Mouse (Mus musculus) midbrain, embryonic 12.5 days (tissue): ENCODE measurements at regions not wholly inside any gene's neighbourhood (a gene's known extent, or its start where the extent isn't known, plus 50 kb on each side); places are given as distances from the start of the nearest gene placed in this dataset.

ENCODE experiments used
- ATAC-seq: fragments of 200-750 bp; cut with Nextera tagmentation; 2 replicates; pipeline ENCODE4 v1.8.0; 2017; ENCODE audit warnings: low read depth, moderate TSS enrichment, moderate library complexity; ENCODE audit not compliant: low FRiP score
- H3K27ac ChIP-seq: fragments of 300-500 bp; sonication (generic); replicated peaks from 2 replicates; pipeline ENCODE4 v1.5.1; 2016; ENCODE audit warnings: mild to moderate bottlenecking
- H3K27me3 ChIP-seq: fragments of 300-500 bp; sonication (generic); 2 replicates; pipeline ENCODE4 v1.6.1; 2016; ENCODE audit warnings: mild to moderate bottlenecking
- H3K36me3 ChIP-seq: fragments of 300-500 bp; sonication (generic); 2 replicates; pipeline ENCODE4 v1.6.1; 2016
- H3K4me1 ChIP-seq: fragments of 300-500 bp; sonication (generic); 2 replicates; pipeline ENCODE4 v1.6.1; 2016
- H3K4me2 ChIP-seq: fragments of 300-500 bp; sonication (generic); replicated peaks from 2 replicates; pipeline ENCODE4 v1.6.1; 2016; ENCODE audit warnings: mild to moderate bottlenecking, moderate library complexity
- H3K4me3 ChIP-seq: fragments of 300-500 bp; sonication (generic); 2 replicates; pipeline ENCODE4 v1.5.1; 2016; ENCODE audit warnings: mild to moderate bottlenecking
- H3K9ac ChIP-seq: fragments of 300-500 bp; sonication (generic); replicated peaks from 2 replicates; pipeline ENCODE4 v1.6.1; 2016; ENCODE audit warnings: mild to moderate bottlenecking, moderate library complexity
- H3K9me3 ChIP-seq: fragments of 300-500 bp; sonication (generic); 2 replicates; pipeline ENCODE4 v1.6.1; 2016; ENCODE audit warnings: mild to moderate bottlenecking
- WGBS: fragments of 180-500 bp; shearing (Covaris S2); methylation state at CpG from one replicate; pipeline ENCODE4 v1.1.7; 2016; 5-methylcytosine and 5-hydroxymethylcytosine counted together

GRCm38 (mm10) chr7:89035138-89035996, 368.7 kb downstream of the Tmem135 start:
- no peaks in the 10 kb centered on the region for H3K27me3 ChIP-seq
- H3K27ac ChIP-seq = no peak overlapping the region
- peaks cover 2% of the 10 kb centered on the region; the same call in 1 of the 2 replicates for H3K4me1 ChIP-seq
- H3K9ac ChIP-seq = no peak overlapping the region
- H3K36me3 ChIP-seq = no peaks in the 10 kb centered on the region
- H3K4me3 ChIP-seq = no peak overlapping the region
- H3K4me2 ChIP-seq = no peak overlapping the region
- ATAC-seq = no peak
- no peaks in the 10 kb centered on the region for H3K9me3 ChIP-seq
- 63% methylated on average over 2 of the region's 2 CpGs for WGBS

- Histone ChIP-seq H3K9me3 (no peaks in the 10 kb centered on the region), H3K4me2 (no peak overlapping the region), H3K4me3 (no peak overlapping the region), H3K4me1 (no peaks in the 10 kb centered on the region), H3K9ac (no peak overlapping the region), H3K27ac (no peak overlapping the region), H3K27me3 (no peaks in the 10 kb centered on the region), H3K36me3 (no peaks in the 10 kb centered on the region)
- 89% methylated on average over 3 of the region's 3 CpGs for WGBS
- ATAC-seq = no peak
Measured at GRCm38 (mm10) chr7:89023230-89024030, 380.6 kb downstream of the Tmem135 start.

GRCm38 (mm10) chr7:88998815-88999392, 405.1 kb downstream of the Tmem135 start:
- Histone ChIP-seq H3K4me2 (no peak overlapping the region), H3K4me3 (no peak overlapping the region), H3K9ac (no peak overlapping the region), H3K36me3 (no peaks in the 10 kb centered on the region), H3K27me3 (no peaks in the 10 kb centered on the region), H3K4me1 (no peaks in the 10 kb centered on the region), H3K9me3 (no peaks in the 10 kb centered on the region), H3K27ac (no peak overlapping the region)
- no peak for ATAC-seq
- 86% methylated on average over 4 of the region's 4 CpGs for WGBS

GRCm38 (mm10) chr7:88997815-88998477, 406.1 kb downstream of the Tmem135 start:
- Histone ChIP-seq H3K27me3 (no peaks in the 10 kb centered on the region), H3K9me3 (no peaks in the 10 kb centered on the region), H3K4me3 (no peak overlapping the region), H3K4me2 (no peak overlapping the region), H3K9ac (no peak overlapping the region), H3K36me3 (no peaks in the 10 kb centered on the region), H3K4me1 (no peaks in the 10 kb centered on the region), H3K27ac (no peak overlapping the region)
- 88% methylated on average over 3 of the region's 3 CpGs for WGBS
- ATAC-seq = no peak

GRCm38 (mm10) chr7:88974436-88974835, 429.6 kb downstream of the Tmem135 start:
- WGBS = 84% methylated on average over 4 of the region's 4 CpGs
- no peak overlapping the region for H3K9ac ChIP-seq
- no peaks in the 10 kb centered on the region for H3K36me3 ChIP-seq

GRCm38 (mm10) chr7:88960841-88961240, 443.2 kb downstream of the Tmem135 start:
- H3K27me3 ChIP-seq = no peaks in the 10 kb centered on the region
- no peak for ATAC-seq
- no peak overlapping the region for H3K9ac ChIP-seq
- no peaks in the 10 kb centered on the region for H3K9me3 ChIP-seq
- H3K4me1 ChIP-seq = peaks cover 4% of the 10 kb centered on the region; the same call in 1 of the 2 replicates
- no peak overlapping the region for H3K27ac ChIP-seq
- no peaks in the 10 kb centered on the region for H3K36me3 ChIP-seq
- no peak overlapping the region for H3K4me3 ChIP-seq
- no peak overlapping the region for H3K4me2 ChIP-seq

More at GRCm38 (mm10) chr7:88974436-88974835, 429.6 kb downstream of the Tmem135 start:
- Histone ChIP-seq H3K27ac (no peak overlapping the region), H3K4me2 (no peak overlapping the region), H3K27me3 (no peaks in the 10 kb centered on the region), H3K9me3 (no peaks in the 10 kb centered on the region), H3K4me1 (no peaks in the 10 kb centered on the region), H3K4me3 (no peak overlapping the region)
- ATAC-seq = no peak

- no peak overlapping the region for H3K27ac ChIP-seq
- no peak overlapping the region for H3K4me2 ChIP-seq
- H3K4me1 ChIP-seq = peaks cover 4% of the 10 kb centered on the region; the same call in 1 of the 2 replicates
- no peak overlapping the region for H3K9ac ChIP-seq
- no peaks in the 10 kb centered on the region for H3K9me3 ChIP-seq
- no peaks in the 10 kb centered on the region for H3K36me3 ChIP-seq
- no peak overlapping the region for H3K4me3 ChIP-seq
- H3K27me3 ChIP-seq = no peaks in the 10 kb centered on the region
- WGBS = 70% methylated on average over 4 of the region's 4 CpGs
- ATAC-seq = peak; percentile 54; the same call in 1 of the 2 replicates
Measured at GRCm38 (mm10) chr7:88960190-88960589, 443.8 kb downstream of the Tmem135 start.

- no peak overlapping the region for H3K4me3 ChIP-seq
- no peak overlapping the region for H3K9ac ChIP-seq
- H3K9me3 ChIP-seq = no peaks in the 10 kb centered on the region
- peaks cover 4% of the 10 kb centered on the region; the same call in 1 of the 2 replicates for H3K4me1 ChIP-seq
- no peak overlapping the region for H3K27ac ChIP-seq
- H3K4me2 ChIP-seq = no peak overlapping the region
- WGBS = 59% methylated on average over 6 of the region's 6 CpGs
- no peaks in the 10 kb centered on the region for H3K27me3 ChIP-seq
- H3K36me3 ChIP-seq = no peaks in the 10 kb centered on the region
- ATAC-seq = peak; percentile 52; the same call in 1 of the 2 replicates
Measured at GRCm38 (mm10) chr7:88959332-88960124, 444.5 kb downstream of the Tmem135 start.

GRCm38 (mm10) chr7:88954978-88955377, 449.0 kb downstream of the Tmem135 start:
- no peak overlapping the region for H3K4me2 ChIP-seq
- no peaks in the 10 kb centered on the region for H3K9me3 ChIP-seq
- no peak overlapping the region for H3K9ac ChIP-seq
- no peaks in the 10 kb centered on the region for H3K27me3 ChIP-seq
- 84% methylated on average over 3 of the region's 3 CpGs for WGBS
- H3K4me1 ChIP-seq = peaks cover 3% of the 10 kb centered on the region; the same call in 1 of the 2 replicates
- H3K36me3 ChIP-seq = no peaks in the 10 kb centered on the region
- no peak for ATAC-seq
- H3K4me3 ChIP-seq = no peak overlapping the region
- no peak overlapping the region for H3K27ac ChIP-seq

- Histone ChIP-seq H3K9me3 (no peaks in the 10 kb centered on the region), H3K9ac (no peak overlapping the region), H3K4me3 (no peak overlapping the region), H3K4me2 (no peak overlapping the region), H3K36me3 (no peaks in the 10 kb centered on the region), H3K27ac (no peak overlapping the region), H3K4me1 (no peaks in the 10 kb centered on the region), H3K27me3 (no peaks in the 10 kb centered on the region)
- ATAC-seq = no peak
Measured at GRCm38 (mm10) chr7:88945338-88945737, 458.7 kb downstream of the Tmem135 start.

- Histone ChIP-seq H3K27ac (no peak overlapping the region), H3K4me3 (no peak overlapping the region), H3K4me2 (no peak overlapping the region), H3K27me3 (no peaks in the 10 kb centered on the region), H3K4me1 (no peaks in the 10 kb centered on the region), H3K9ac (no peak overlapping the region), H3K9me3 (no peaks in the 10 kb centered on the region), H3K36me3 (no peaks in the 10 kb centered on the region)
- 59% methylated on average over 2 of the region's 2 CpGs for WGBS
- no peak for ATAC-seq
Measured at GRCm38 (mm10) chr7:88944936-88945335, 459.1 kb downstream of the Tmem135 start.
